Mouse (Mus musculus) embryo, embryonic 10.5 days (tissue): Measurements from ENCODE around the gene Fcgbp.
"Not testable (repeated sequence)": the region's sequence is repeated elsewhere in the genome, so short reads cannot be mapped to it uniquely, and the experiment has no call there.

Experiments
- DNase-seq: peaks from one replicate; pipeline ENCODE4 v3.0.0-alpha.2; 2015; ENCODE audit warnings: low spot score

The Fcgbp gene

DNA sequence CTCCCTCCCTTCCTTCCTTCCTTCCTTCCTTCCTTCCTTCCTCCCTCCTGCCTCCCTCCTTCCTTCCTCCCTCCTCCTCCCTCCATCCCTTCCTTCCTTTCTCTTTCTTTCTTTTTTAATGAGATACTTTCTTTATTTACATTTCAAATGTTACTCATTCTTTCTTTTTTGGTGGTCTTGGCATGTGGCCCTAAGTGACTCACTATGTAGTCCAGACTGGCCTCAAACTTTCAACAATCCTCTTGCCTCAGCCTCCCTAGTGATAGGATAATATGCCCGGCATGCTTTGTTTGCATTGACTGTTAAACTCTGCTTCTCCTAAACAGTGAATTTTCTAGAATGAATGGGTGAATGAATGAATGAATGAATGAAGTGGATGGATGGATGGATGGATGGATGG is 78.8 kb downstream of the Fcgbp start:
- DNase-seq = no peak

DNA sequence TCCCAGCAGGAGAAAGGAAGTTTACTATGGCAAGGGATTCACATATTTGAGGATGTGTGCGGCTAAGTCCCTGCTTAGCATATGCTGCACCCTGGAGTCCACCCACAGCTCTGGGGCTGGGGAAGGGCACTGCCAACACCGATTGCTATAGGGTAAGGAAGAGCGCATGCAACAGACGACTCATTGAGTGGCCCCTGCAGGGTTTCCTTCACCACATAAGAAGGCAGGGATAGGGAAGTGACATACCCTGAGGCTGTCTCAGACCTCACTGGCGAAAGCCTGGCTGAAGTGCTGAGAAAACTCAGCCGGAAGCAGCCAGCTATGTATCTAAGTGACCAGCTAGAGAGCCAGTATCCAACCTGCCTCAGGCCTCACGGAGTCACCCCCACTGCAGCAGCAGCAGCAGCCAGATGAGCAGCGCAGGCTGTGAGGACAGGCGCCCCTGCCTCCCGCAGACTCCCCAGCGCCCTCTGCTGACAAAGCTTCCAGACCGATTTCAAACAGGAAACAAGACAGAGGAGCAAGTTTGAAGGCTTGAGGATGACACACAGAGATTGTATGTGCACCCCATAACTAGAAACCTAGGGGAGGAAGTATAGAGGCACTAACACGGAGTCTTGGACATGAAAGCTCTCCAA is 80.7 kb downstream of the Fcgbp start:
- peak; percentile 66 for DNase-seq

DNA sequence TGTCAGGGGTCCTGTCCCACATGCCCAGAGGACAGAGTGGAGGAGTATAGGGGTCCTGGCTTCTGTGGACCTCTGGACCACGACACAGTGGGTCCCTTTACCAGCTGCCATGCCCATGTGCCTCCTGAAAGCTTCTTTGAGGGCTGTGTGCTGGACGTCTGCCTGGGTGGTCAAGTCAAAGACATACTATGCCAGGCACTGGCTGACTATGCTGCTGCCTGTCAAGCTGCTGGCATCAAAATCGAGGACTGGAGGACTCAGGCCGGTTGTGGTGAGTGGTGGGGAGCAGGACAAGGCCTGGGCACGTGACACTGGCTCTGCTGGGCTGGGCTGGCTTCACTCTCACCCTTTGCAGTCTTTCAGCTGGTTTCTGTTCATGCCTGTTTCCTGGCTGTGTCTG is 82.6 kb downstream of the Fcgbp start:
- not testable (repeated sequence) for DNase-seq

- DNase-seq = no peak
Measured at GRCm38 (mm10) chr7:28159292-28159691, 88.3 kb downstream of the Fcgbp start.

GRCm38 (mm10) chr7:28159893-28160292 is 88.9 kb downstream of the Fcgbp start:
- DNase-seq = no peak

GRCm38 (mm10) chr7:28161163-28161749 is 90.2 kb downstream of the Fcgbp start:
- DNase-seq = no peak

- DNase-seq = no peak
Measured at GRCm38 (mm10) chr7:28165406-28165805, 94.4 kb downstream of the Fcgbp start.

- peak; percentile 83 for DNase-seq
Measured at GRCm38 (mm10) chr7:28168320-28169115, 97.5 kb downstream of the Fcgbp start.

- peak; percentile 96 for DNase-seq
Measured at GRCm38 (mm10) chr7:28169489-28170422, 98.7 kb downstream of the Fcgbp start, which contains the start of gene Fbl. Fbl (plus strand) TSS chr7:28169710.
